Mouse (Mus musculus) spleen, embryonic (tissue): ENCODE measurements around the gene Gnai1.
"Not testable (repeated sequence)": the region's sequence is repeated elsewhere in the genome, so short reads cannot be mapped to it uniquely, and the experiment has no call there.

Experiments
- CTCF ChIA-PET: fragments of 350-600 bp; sonication (Branson Sonifier 250); formaldehyde crosslinking; loops from one replicate; lab custom pipeline; 2022; lab: Charles Lee

Gene Gnai1

GRCm38 (mm10) chr5:18360281-18360819, at the start of gene Gnai1:
Gene Gnai1 (minus strand): TSS chr5:18360355.
- CTCF ChIA-PET: no interaction called here

GRCm38 (mm10) chr5:18367864-18368263, 7.7 kb upstream of the Gnai1 start:
- CTCF ChIA-PET: no interaction called here

GRCm38 (mm10) chr5:18365460-18365859, 5.3 kb upstream of the Gnai1 start:
- CTCF ChIA-PET: no interaction called here

GRCm38 (mm10) chr5:18360956-18361355, 801 bp upstream of the Gnai1 start:
- CTCF ChIA-PET: no interaction called here

GRCm38 (mm10) chr5:18359376-18360280, 527 bp downstream of the Gnai1 start:
- CTCF ChIA-PET: no interaction called here

GRCm38 (mm10) chr5:18358778-18359177, 1.4 kb downstream of the Gnai1 start:
- CTCF ChIA-PET: no interaction called here

- CTCF ChIA-PET: no interaction called here
These were observed 2.0 kb downstream of the Gnai1 start for GRCm38 (mm10) chr5:18358191-18358590.

GRCm38 (mm10) chr5:18347297-18347696, 12.9 kb downstream of the Gnai1 start:
- CTCF ChIA-PET: no interaction called here

GRCm38 (mm10) chr5:18343455-18344142, 16.6 kb downstream of the Gnai1 start:
- CTCF ChIA-PET: no interaction called here

- CTCF ChIA-PET: no interaction called here
These were observed 17.2 kb downstream of the Gnai1 start for GRCm38 (mm10) chr5:18342765-18343454.

- CTCF ChIA-PET: not testable (repeated sequence)
These were observed 18.3 kb downstream of the Gnai1 start for GRCm38 (mm10) chr5:18341876-18342275.

GRCm38 (mm10) chr5:18332256-18332655, 27.9 kb downstream of the Gnai1 start:
- CTCF ChIA-PET: no interaction called here

- CTCF ChIA-PET: no interaction called here
These were observed 29.4 kb downstream of the Gnai1 start for GRCm38 (mm10) chr5:18330726-18331125.

GRCm38 (mm10) chr5:18326159-18326558, 34.0 kb downstream of the Gnai1 start:
- CTCF ChIA-PET: no interaction called here

- CTCF ChIA-PET: no interaction called here
These were observed 36.6 kb downstream of the Gnai1 start for GRCm38 (mm10) chr5:18323534-18323933.

- CTCF ChIA-PET: no interaction called here
These were observed 38.5 kb downstream of the Gnai1 start for GRCm38 (mm10) chr5:18321661-18322060.

- CTCF ChIA-PET: no interaction called here
These were observed 41.3 kb downstream of the Gnai1 start for GRCm38 (mm10) chr5:18318846-18319245.

GRCm38 (mm10) chr5:18307229-18307804, 52.8 kb downstream of the Gnai1 start:
- CTCF ChIA-PET: no interaction called here

GRCm38 (mm10) chr5:18296584-18296983, 63.6 kb downstream of the Gnai1 start:
- CTCF ChIA-PET: no interaction called here

- CTCF ChIA-PET: no interaction called here
These were observed 67.4 kb downstream of the Gnai1 start for GRCm38 (mm10) chr5:18292744-18293143.

- CTCF ChIA-PET: no interaction called here
These were observed 70.6 kb downstream of the Gnai1 start for GRCm38 (mm10) chr5:18289530-18289929.

GRCm38 (mm10) chr5:18288694-18289093, 71.5 kb downstream of the Gnai1 start:
- CTCF ChIA-PET: no interaction called here
